Mouse (Mus musculus): Measurements from ENCODE around the gene Eps8l2. TPM values are rescaled to one million over a fixed set of nuclear protein-coding genes. Genes with fewer than 3 reads are reported as not detected.

Eps8l2 gene
- 35.8 TPM for polyA plus RNA-seq (2015; fragmentation: Illumina TruSeq; extraction: RNeasy Lipid Tissue Mini Kit (QIAGEN cat#74804); ENCODE audit: insufficient read depth, low read depth, low replicate concordance)

GRCm38 (mm10) chr7:141338576-141339131, at the start of gene Eps8l2:
Gene Eps8l2, plus strand, starts transcription at chr7:141338880.

GRCm38 (mm10) chr7:141291921-141292582, 46.6 kb upstream of the Eps8l2 start, which contains the start of gene Drd4:
Gene Drd4, plus strand, starts transcription at chr7:141292006.

GRCm38 (mm10) chr7:141327469-141328372, 11.0 kb upstream of the Eps8l2 start, which contains the start of the genes Deaf1 and Tmem80:
Gene Deaf1, minus strand, starts transcription at chr7:141327690.
Gene Tmem80, plus strand, starts transcription at chr7:141327739.

GRCm38 (mm10) chr7:141391625-141392551, 53.2 kb downstream of the Eps8l2 start, which contains the start of gene Taldo1:
Gene Taldo1, plus strand, starts transcription at chr7:141392199.

Other genes with a start within 250 kb of the Eps8l2 start
- 8.7 TPM for gene Sigirr, start 238.3 kb upstream of the Eps8l2 start, polyA plus RNA-seq (2015; fragmentation: Illumina TruSeq; extraction: RNeasy Lipid Tissue Mini Kit (QIAGEN cat#74804); ENCODE audit: insufficient read depth, low read depth, low replicate concordance)
- 0.35 TPM for gene Ano9, start 221.1 kb upstream of the Eps8l2 start, polyA plus RNA-seq (2015; fragmentation: Illumina TruSeq; extraction: RNeasy Lipid Tissue Mini Kit (QIAGEN cat#74804); ENCODE audit: insufficient read depth, low read depth, low replicate concordance)
- 4.1 TPM for gene Ptdss2, start 216.5 kb upstream of the Eps8l2 start, polyA plus RNA-seq (2015; fragmentation: Illumina TruSeq; extraction: RNeasy Lipid Tissue Mini Kit (QIAGEN cat#74804); ENCODE audit: insufficient read depth, low read depth, low replicate concordance)
- 56.7 TPM for gene Rnh1, start 166.0 kb upstream of the Eps8l2 start, polyA plus RNA-seq (2015; fragmentation: Illumina TruSeq; extraction: RNeasy Lipid Tissue Mini Kit (QIAGEN cat#74804); ENCODE audit: insufficient read depth, low read depth, low replicate concordance)
- 22.7 TPM for gene Hras, start 144.9 kb upstream of the Eps8l2 start, polyA plus RNA-seq (2015; fragmentation: Illumina TruSeq; extraction: RNeasy Lipid Tissue Mini Kit (QIAGEN cat#74804); ENCODE audit: insufficient read depth, low read depth, low replicate concordance)
- 1.4 TPM for gene Lrrc56, start 144.7 kb upstream of the Eps8l2 start, polyA plus RNA-seq (2015; fragmentation: Illumina TruSeq; extraction: RNeasy Lipid Tissue Mini Kit (QIAGEN cat#74804); ENCODE audit: insufficient read depth, low read depth, low replicate concordance)
- 5.9 TPM for gene Lmntd2, start 124.8 kb upstream of the Eps8l2 start, polyA plus RNA-seq (2015; fragmentation: Illumina TruSeq; extraction: RNeasy Lipid Tissue Mini Kit (QIAGEN cat#74804); ENCODE audit: insufficient read depth, low read depth, low replicate concordance)
- 12.7 TPM for gene Rassf7, start 123.0 kb upstream of the Eps8l2 start, polyA plus RNA-seq (2015; fragmentation: Illumina TruSeq; extraction: RNeasy Lipid Tissue Mini Kit (QIAGEN cat#74804); ENCODE audit: insufficient read depth, low read depth, low replicate concordance)
- gene Phrf1, start 110.1 kb upstream of the Eps8l2 start, polyA plus RNA-seq (2015; fragmentation: Illumina TruSeq; extraction: RNeasy Lipid Tissue Mini Kit (QIAGEN cat#74804); ENCODE audit: insufficient read depth, low read depth, low replicate concordance), result 31.0 TPM
- gene Irf7, start 72.4 kb upstream of the Eps8l2 start, polyA plus RNA-seq (2015; fragmentation: Illumina TruSeq; extraction: RNeasy Lipid Tissue Mini Kit (QIAGEN cat#74804); ENCODE audit: insufficient read depth, low read depth, low replicate concordance), result 8.0 TPM
- not detected for gene Cdhr5, start 62.1 kb upstream of the Eps8l2 start, polyA plus RNA-seq (2015; fragmentation: Illumina TruSeq; extraction: RNeasy Lipid Tissue Mini Kit (QIAGEN cat#74804); ENCODE audit: insufficient read depth, low read depth, low replicate concordance)
- gene Sct, start 59.7 kb upstream of the Eps8l2 start, polyA plus RNA-seq (2015; fragmentation: Illumina TruSeq; extraction: RNeasy Lipid Tissue Mini Kit (QIAGEN cat#74804); ENCODE audit: insufficient read depth, low read depth, low replicate concordance), result not detected
- not detected for gene Drd4, start 46.9 kb upstream of the Eps8l2 start, polyA plus RNA-seq (2015; fragmentation: Illumina TruSeq; extraction: RNeasy Lipid Tissue Mini Kit (QIAGEN cat#74804); ENCODE audit: insufficient read depth, low read depth, low replicate concordance)
- 23.3 TPM for gene Deaf1, start 11.2 kb upstream of the Eps8l2 start, polyA plus RNA-seq (2015; fragmentation: Illumina TruSeq; extraction: RNeasy Lipid Tissue Mini Kit (QIAGEN cat#74804); ENCODE audit: insufficient read depth, low read depth, low replicate concordance)
- 11.4 TPM for gene Tmem80, start 11.1 kb upstream of the Eps8l2 start, polyA plus RNA-seq (2015; fragmentation: Illumina TruSeq; extraction: RNeasy Lipid Tissue Mini Kit (QIAGEN cat#74804); ENCODE audit: insufficient read depth, low read depth, low replicate concordance)
- 61.6 TPM for gene Taldo1, start 53.3 kb downstream of the Eps8l2 start, polyA plus RNA-seq (2015; fragmentation: Illumina TruSeq; extraction: RNeasy Lipid Tissue Mini Kit (QIAGEN cat#74804); ENCODE audit: insufficient read depth, low read depth, low replicate concordance)
- 17.6 TPM for gene Gatd1, start 75.3 kb downstream of the Eps8l2 start, polyA plus RNA-seq (2015; fragmentation: Illumina TruSeq; extraction: RNeasy Lipid Tissue Mini Kit (QIAGEN cat#74804); ENCODE audit: insufficient read depth, low read depth, low replicate concordance)
- gene Cend1, start 90.6 kb downstream of the Eps8l2 start, polyA plus RNA-seq (2015; fragmentation: Illumina TruSeq; extraction: RNeasy Lipid Tissue Mini Kit (QIAGEN cat#74804); ENCODE audit: insufficient read depth, low read depth, low replicate concordance), result 0.98 TPM
- gene Slc25a22, start 99.0 kb downstream of the Eps8l2 start, polyA plus RNA-seq (2015; fragmentation: Illumina TruSeq; extraction: RNeasy Lipid Tissue Mini Kit (QIAGEN cat#74804); ENCODE audit: insufficient read depth, low read depth, low replicate concordance), result 14.0 TPM
- gene Pidd1, start 105.1 kb downstream of the Eps8l2 start, polyA plus RNA-seq (2015; fragmentation: Illumina TruSeq; extraction: RNeasy Lipid Tissue Mini Kit (QIAGEN cat#74804); ENCODE audit: insufficient read depth, low read depth, low replicate concordance), result 0.30 TPM
- 634 TPM for gene Rplp2, start 108.5 kb downstream of the Eps8l2 start, polyA plus RNA-seq (2015; fragmentation: Illumina TruSeq; extraction: RNeasy Lipid Tissue Mini Kit (QIAGEN cat#74804); ENCODE audit: insufficient read depth, low read depth, low replicate concordance)
- gene Pnpla2, start 116.3 kb downstream of the Eps8l2 start, polyA plus RNA-seq (2015; fragmentation: Illumina TruSeq; extraction: RNeasy Lipid Tissue Mini Kit (QIAGEN cat#74804); ENCODE audit: insufficient read depth, low read depth, low replicate concordance), result 21.8 TPM
- 31.6 TPM for gene Cracr2b, start 122.2 kb downstream of the Eps8l2 start, polyA plus RNA-seq (2015; fragmentation: Illumina TruSeq; extraction: RNeasy Lipid Tissue Mini Kit (QIAGEN cat#74804); ENCODE audit: insufficient read depth, low read depth, low replicate concordance)
- 50.4 TPM for gene Cd151, start 128.5 kb downstream of the Eps8l2 start, polyA plus RNA-seq (2015; fragmentation: Illumina TruSeq; extraction: RNeasy Lipid Tissue Mini Kit (QIAGEN cat#74804); ENCODE audit: insufficient read depth, low read depth, low replicate concordance)
- gene Polr2l, start 136.3 kb downstream of the Eps8l2 start, polyA plus RNA-seq (2015; fragmentation: Illumina TruSeq; extraction: RNeasy Lipid Tissue Mini Kit (QIAGEN cat#74804); ENCODE audit: insufficient read depth, low read depth, low replicate concordance), result 16.0 TPM
- gene Tspan4, start 136.4 kb downstream of the Eps8l2 start, polyA plus RNA-seq (2015; fragmentation: Illumina TruSeq; extraction: RNeasy Lipid Tissue Mini Kit (QIAGEN cat#74804); ENCODE audit: insufficient read depth, low read depth, low replicate concordance), result 14.3 TPM
- gene Chid1, start 201.0 kb downstream of the Eps8l2 start, polyA plus RNA-seq (2015; fragmentation: Illumina TruSeq; extraction: RNeasy Lipid Tissue Mini Kit (QIAGEN cat#74804); ENCODE audit: insufficient read depth, low read depth, low replicate concordance), result 7.9 TPM
- gene Ap2a2, start 223.3 kb downstream of the Eps8l2 start, polyA plus RNA-seq (2015; fragmentation: Illumina TruSeq; extraction: RNeasy Lipid Tissue Mini Kit (QIAGEN cat#74804); ENCODE audit: insufficient read depth, low read depth, low replicate concordance), result 11.3 TPM